Comparison of ENCODE assay signal across 21 mouse cellular contexts in genomic region chr3:142434786-142435168, GRCm38 (mm10). TPM values are rescaled to one million over a fixed set of nuclear protein-coding genes. Genes with fewer than 3 reads are reported as not detected.
A peak's percentile ranks its signal among the peaks of the same experiment; 100 is the strongest.
DNase-seq lines count a peak whose midpoint lies in the region; ATAC-seq lines count a peak whose summit lies in the region.
"Had no signal": no experiment of that assay in that cellular context is flagged by ENCODE, and none has a peak within 500 bp of the region (broad histone marks: within the 10 kb centered on the region; RNA-seq: fewer than 3 reads in every experiment).

No protein-coding gene starts in this region.

- WGBS in heart, embryonic 12.5 days: 46% methylated on average over 4 of the region's 4 CpGs
- 56% methylated on average over 4 of the region's 4 CpGs for WGBS in midbrain, embryonic 10.5 days
- 51% methylated on average over 4 of the region's 4 CpGs for WGBS in midbrain, embryonic 14.5 days
- WGBS in intestine, embryonic 16.5 days: 48% methylated on average over 4 of the region's 4 CpGs
- 40% methylated on average over 4 of the region's 4 CpGs for WGBS in stomach, embryonic 15.5 days

- H3K27ac ChIP-seq in heart, embryonic 12.5 days (ENCODE audit: poor library complexity, severe bottlenecking): peak overlapping the region; percentile 43; the same call in 1 of the 2 replicates
- peak overlapping the region; percentile 75 for H3K27ac ChIP-seq in midbrain, embryonic 10.5 days (replicated peaks)
- no peak overlapping the region for H3K27ac ChIP-seq in midbrain, embryonic 14.5 days (replicated peaks; ENCODE audit: low read depth, low read length)
- no peak overlapping the region for H3K27ac ChIP-seq in intestine, embryonic 16.5 days (ENCODE audit: low read length)
- H3K27ac ChIP-seq in stomach, embryonic 15.5 days: no peak overlapping the region
- H3K27ac ChIP-seq: embryonic facial prominence, embryonic 13.5 days; kidney, postnatal 0 days had no signal

- DNase-seq in heart, postnatal 36 days: no peak
- peak; percentile 32 for DNase-seq in midbrain, embryonic 10.5 days (ENCODE audit: low spot score)
- no peak for DNase-seq in midbrain, embryonic 14.5 days
- no peak for DNase-seq in embryo, embryonic 9.5 days (ENCODE audit: extremely low spot score)
- DNase-seq: adrenal gland, postnatal 25 days; cerebellum, adult 18-20 months; cerebellum, postnatal 36 days; gastrocnemius, postnatal 14 days; left cerebral cortex, postnatal 4 days; lung, adult 2 months; lung, postnatal 36 days; right cerebral cortex, adult 18-20 months; spleen, adult 18-20 months had no signal

- no peak overlapping the region for H3K4me2 ChIP-seq in heart, embryonic 12.5 days
- H3K4me2 ChIP-seq in midbrain, embryonic 14.5 days (ENCODE audit: low read length): no peak overlapping the region
- H3K4me2 ChIP-seq in intestine, embryonic 16.5 days (ENCODE audit: low read depth, low read length): no peak overlapping the region
- no peak overlapping the region for H3K4me2 ChIP-seq in stomach, embryonic 15.5 days
- H3K4me2 ChIP-seq: embryonic facial prominence, embryonic 13.5 days had no signal

- no peaks in the 10 kb centered on the region for H3K9me3 ChIP-seq in heart, embryonic 12.5 days (replicated peaks)
- no peaks in the 10 kb centered on the region for H3K9me3 ChIP-seq in midbrain, embryonic 10.5 days (replicated peaks)
- no peaks in the 10 kb centered on the region for H3K9me3 ChIP-seq in midbrain, embryonic 14.5 days (ENCODE audit: control insufficient read depth, low read length)
- H3K9me3 ChIP-seq in intestine, embryonic 16.5 days (ENCODE audit: control insufficient read depth, low read length): no peaks in the 10 kb centered on the region
- H3K9me3 ChIP-seq in stomach, embryonic 15.5 days: no peaks in the 10 kb centered on the region
- H3K9me3 ChIP-seq: embryonic facial prominence, embryonic 13.5 days had no signal

- intact Hi-C loops in heart, postnatal 36 days (cut with DNase I): no loop called here

- H3K36me3 ChIP-seq in heart, embryonic 12.5 days: no peaks in the 10 kb centered on the region
- H3K36me3 ChIP-seq in midbrain, embryonic 10.5 days: no peaks in the 10 kb centered on the region
- H3K36me3 ChIP-seq in midbrain, embryonic 14.5 days (ENCODE audit: control insufficient read depth, insufficient read depth, low read length): no peaks in the 10 kb centered on the region
- no peaks in the 10 kb centered on the region for H3K36me3 ChIP-seq in intestine, embryonic 16.5 days (ENCODE audit: control insufficient read depth, insufficient read depth, low read length)
- no peaks in the 10 kb centered on the region for H3K36me3 ChIP-seq in stomach, embryonic 15.5 days
- H3K36me3 ChIP-seq: embryonic facial prominence, embryonic 13.5 days had no signal

- no peak for ATAC-seq in heart, embryonic 12.5 days (ENCODE audit: insufficient number of reproducible peaks, low FRiP score)
- ATAC-seq in midbrain, embryonic 14.5 days (ENCODE audit: low FRiP score, low TSS enrichment): no peak; the same call in 1 of the 2 replicates
- ATAC-seq in intestine, embryonic 16.5 days: peak; percentile 66; the same call in 1 of the 2 replicates
- 0 out of 2 replicates have a peak, but pooled peaks have one; percentile 41 for ATAC-seq in stomach, embryonic 15.5 days (ENCODE audit: insufficient read depth, low FRiP score, low read depth)
- ATAC-seq: inflammation-experienced regulatory T-cells, adult 6 months; midbrain, embryonic 16.5 days had no signal

- no peak overlapping the region for H3K9ac ChIP-seq in heart, embryonic 12.5 days
- H3K9ac ChIP-seq in midbrain, embryonic 14.5 days (replicated peaks; ENCODE audit: low read length): no peak overlapping the region
- H3K9ac ChIP-seq in intestine, embryonic 16.5 days (ENCODE audit: low read depth, low read length): no peak overlapping the region
- no peak overlapping the region for H3K9ac ChIP-seq in stomach, embryonic 15.5 days
- H3K9ac ChIP-seq: embryonic facial prominence, embryonic 13.5 days had no signal

- no peaks in the 10 kb centered on the region for H3K27me3 ChIP-seq in heart, embryonic 12.5 days (replicated peaks)
- H3K27me3 ChIP-seq in midbrain, embryonic 10.5 days (ENCODE audit: low read depth, poor library complexity, severe bottlenecking): peaks cover 7% of the 10 kb centered on the region
- no peaks in the 10 kb centered on the region for H3K27me3 ChIP-seq in midbrain, embryonic 14.5 days (ENCODE audit: control insufficient read depth, insufficient read depth, low read length)
- no peaks in the 10 kb centered on the region for H3K27me3 ChIP-seq in intestine, embryonic 16.5 days (replicated peaks; ENCODE audit: control insufficient read depth, insufficient read depth, low read length)
- H3K27me3 ChIP-seq in stomach, embryonic 15.5 days (replicated peaks): no peaks in the 10 kb centered on the region
- H3K27me3 ChIP-seq: embryonic facial prominence, embryonic 13.5 days; Patski had no signal

- peaks cover 49% of the 10 kb centered on the region for H3K4me1 ChIP-seq in heart, embryonic 12.5 days (replicated peaks)
- H3K4me1 ChIP-seq in midbrain, embryonic 10.5 days: peaks cover 49% of the 10 kb centered on the region
- 0 out of 2 replicates have a peak, but pooled peaks cover 5% of the 10 kb centered on the region for H3K4me1 ChIP-seq in midbrain, embryonic 14.5 days (ENCODE audit: control insufficient read depth, insufficient read depth, low read length)
- H3K4me1 ChIP-seq in intestine, embryonic 16.5 days (ENCODE audit: control insufficient read depth, insufficient read depth, low read length): 0 out of 2 replicates have a peak, but pooled peaks cover 4% of the 10 kb centered on the region
- H3K4me1 ChIP-seq in stomach, embryonic 15.5 days: no peaks in the 10 kb centered on the region

- no peak overlapping the region for H3K4me3 ChIP-seq in heart, embryonic 12.5 days
- H3K4me3 ChIP-seq in midbrain, embryonic 10.5 days: no peak overlapping the region
- no peak overlapping the region for H3K4me3 ChIP-seq in midbrain, embryonic 14.5 days (replicated peaks; ENCODE audit: low read depth, low read length)
- no peak overlapping the region for H3K4me3 ChIP-seq in intestine, embryonic 16.5 days (ENCODE audit: low read length)
- no peak overlapping the region for H3K4me3 ChIP-seq in stomach, embryonic 15.5 days (replicated peaks)
- H3K4me3 ChIP-seq: embryonic facial prominence, embryonic 13.5 days had no signal

RNA-seq across cellular contexts. Expression of gene Pdlim5, which starts 39.3 kb away (rescaled TPM):
- polyA plus RNA-seq in heart, embryonic 12.5 days (2016; fragmentation: Nextera tagmentation; extraction: Ambion mirVana): 218 and 224 TPM in 2 replicates
- total RNA-seq in heart, postnatal 36 days (2021): 100 to 1,000 TPM; 634 to 793 TPM
- 19.7 and 20.2 TPM in 2 replicates for polyA plus RNA-seq in midbrain, embryonic 10.5 days (2016; fragmentation: Nextera tagmentation; extraction: Ambion mirVana)
- 11.8 and 14.3 TPM in 2 replicates for polyA plus RNA-seq in midbrain, embryonic 14.5 days (2014; fragmentation: Nextera tagmentation; extraction: Ambion mirVana)
- 35.7 and 37.2 TPM in 2 replicates for polyA plus RNA-seq in intestine, embryonic 16.5 days (2015; fragmentation: Nextera tagmentation; extraction: Ambion mirVana)
- polyA plus RNA-seq in stomach, embryonic 15.5 days (2015; fragmentation: Nextera tagmentation; extraction: Ambion mirVana): 33.4 and 35.9 TPM in 2 replicates

RNA-seq across cellular contexts. Expression of gene Gbp5, which starts 59.0 kb away (rescaled TPM):
- 0.06 and 0.09 TPM in 2 replicates for polyA plus RNA-seq in heart, embryonic 12.5 days (2016; fragmentation: Nextera tagmentation; extraction: Ambion mirVana)
- total RNA-seq in heart, postnatal 36 days (2021): 10 to 100 TPM in 1 of 2 experiments, 1 to 10 TPM in 1; 6.7 to 11.9 TPM
- polyA plus RNA-seq in midbrain, embryonic 10.5 days (2016; fragmentation: Nextera tagmentation; extraction: Ambion mirVana): not detected in 2 replicates
- 0.26 TPM in 1 of 2 replicates, not detected in the other for polyA plus RNA-seq in midbrain, embryonic 14.5 days (2014; fragmentation: Nextera tagmentation; extraction: Ambion mirVana)
- 0.18 and 0.20 TPM in 2 replicates for polyA plus RNA-seq in intestine, embryonic 16.5 days (2015; fragmentation: Nextera tagmentation; extraction: Ambion mirVana)
- polyA plus RNA-seq in stomach, embryonic 15.5 days (2015; fragmentation: Nextera tagmentation; extraction: Ambion mirVana): 0.13 and 0.31 TPM in 2 replicates

Comparison
In these comparisons a context has a peak if more than half of its experiments do, and no peak if none do; other contexts are left out.
1. H3K27ac ChIP-seq: peak in heart, embryonic 12.5 days (single experiment) and midbrain, embryonic 10.5 days (single experiment); none in midbrain, embryonic 14.5 days (single experiment), intestine, embryonic 16.5 days (single experiment) and stomach, embryonic 15.5 days (single experiment).
2. ATAC-seq: peak in intestine, embryonic 16.5 days (single experiment) and stomach, embryonic 15.5 days (single experiment); none in heart, embryonic 12.5 days (single experiment) and midbrain, embryonic 14.5 days (single experiment).